Mouse (Mus musculus): ENCODE data around the gene Fkbp8.

Gene Fkbp8

GRCm38 (mm10) chr8:70527512-70528181, at the start of gene Fkbp8, which contains the start of gene Kxd1:
Gene Fkbp8 (plus strand): TSS chr8:70527724.
Gene Kxd1 (minus strand): TSS chr8:70527956.
- peak; percentile 90 for DNase-seq (ENCODE audit: low read depth)

GRCm38 (mm10) chr8:70481908-70482307, 45.6 kb upstream of the Fkbp8 start:
- DNase-seq (ENCODE audit: low read depth) = no peak

DNA sequence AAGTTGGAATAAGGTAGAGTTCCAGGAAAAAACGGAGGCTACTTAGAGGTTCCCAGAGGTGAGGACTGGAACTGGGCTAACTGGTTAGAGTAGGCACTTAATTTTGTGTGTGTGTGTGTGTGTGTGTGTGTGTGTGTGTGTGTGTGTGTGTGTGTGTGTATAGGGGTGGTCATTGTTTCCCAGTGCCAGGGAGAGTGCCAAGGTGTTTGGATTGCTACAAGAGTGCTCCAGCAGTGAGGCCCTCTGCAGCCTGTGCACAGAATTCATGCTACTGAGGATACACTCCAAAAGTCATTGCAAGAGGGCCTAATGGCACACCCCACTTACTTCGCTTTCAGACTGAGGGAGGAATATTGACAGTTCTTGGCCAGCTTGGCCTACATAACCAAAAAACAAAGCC, 44.6 kb upstream of the Fkbp8 start:
- no peak for DNase-seq (ENCODE audit: low read depth)

- no peak for DNase-seq (ENCODE audit: low read depth)
These were observed 41.3 kb upstream of the Fkbp8 start for GRCm38 (mm10) chr8:70486191-70486681.

DNA sequence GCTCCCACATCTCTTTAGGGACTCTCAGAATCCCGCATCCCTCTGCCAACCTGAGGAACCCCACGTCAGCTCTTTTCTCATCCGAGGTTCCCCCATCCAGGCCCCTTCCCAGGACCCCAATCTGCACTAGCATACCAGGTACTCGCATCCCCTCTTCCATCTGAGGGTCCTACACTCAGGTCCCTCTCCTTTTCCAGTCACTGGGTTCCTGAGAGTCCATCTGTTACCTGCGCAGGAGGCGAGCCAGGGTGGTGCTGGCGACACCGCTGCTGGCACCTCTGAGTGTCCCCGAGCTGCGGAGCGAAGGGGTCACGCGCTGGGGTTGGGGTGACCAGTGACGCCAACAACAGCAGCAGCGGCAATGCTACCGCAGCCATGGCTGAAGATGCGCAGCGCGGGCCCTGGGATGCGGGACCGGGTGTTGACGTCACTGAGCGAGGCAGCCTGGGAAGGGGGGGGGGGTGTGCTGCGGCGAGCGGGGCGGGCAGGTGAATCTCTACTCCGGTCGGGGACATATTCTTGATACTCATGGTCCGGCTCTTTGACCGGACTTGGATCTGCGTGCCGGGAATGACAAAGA, 40.5 kb upstream of the Fkbp8 start, which contains the start of gene Tmem59l:
Gene Tmem59l, minus strand, starts transcription at position 418 of the 580 bp plus-strand sequence.
- no peak for DNase-seq (ENCODE audit: low read depth)

DNA sequence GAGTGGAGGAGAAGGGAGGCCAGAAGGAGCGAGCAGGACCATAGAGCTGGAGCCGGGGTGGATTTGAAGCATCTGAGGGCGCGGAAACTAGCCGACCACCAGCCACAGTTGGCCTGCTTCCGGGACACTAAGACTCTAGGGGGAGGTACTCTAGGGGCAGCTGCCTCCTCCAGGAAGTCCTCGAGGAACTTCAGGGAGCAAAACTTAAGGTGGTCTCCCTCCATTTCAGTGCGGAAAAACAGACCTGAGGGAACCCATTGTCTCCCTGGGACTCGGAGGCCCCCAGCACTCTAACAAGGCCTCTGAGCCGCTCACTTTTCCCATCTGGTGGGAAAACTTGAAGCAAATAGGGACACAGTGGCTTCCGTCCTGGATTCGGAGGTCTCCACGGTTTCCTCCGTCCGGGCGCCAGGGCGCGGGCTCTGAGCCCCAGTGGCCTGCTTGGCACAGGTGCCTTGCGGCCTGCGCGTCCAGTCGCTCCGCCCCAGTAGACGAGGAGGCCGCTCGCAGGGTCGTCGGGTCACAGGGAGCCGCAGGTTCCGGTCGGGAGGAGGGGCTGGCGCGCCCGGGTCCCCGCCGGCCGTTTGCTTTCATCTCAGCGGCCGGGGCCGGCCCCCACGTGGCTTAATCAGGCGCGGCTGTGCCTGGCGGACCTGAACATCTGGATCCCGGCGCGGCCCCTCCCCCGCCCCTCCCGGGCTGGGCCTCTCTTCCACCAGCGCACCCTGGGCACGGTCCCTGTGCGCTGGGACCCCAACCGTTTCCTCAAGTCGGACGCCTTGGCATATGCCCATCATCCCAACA, 39.3 kb upstream of the Fkbp8 start:
- DNase-seq (ENCODE audit: low read depth) = no peak

- DNase-seq (ENCODE audit: low read depth) = no peak
These were observed 38.5 kb upstream of the Fkbp8 start for GRCm38 (mm10) chr8:70488931-70489470.

DNA sequence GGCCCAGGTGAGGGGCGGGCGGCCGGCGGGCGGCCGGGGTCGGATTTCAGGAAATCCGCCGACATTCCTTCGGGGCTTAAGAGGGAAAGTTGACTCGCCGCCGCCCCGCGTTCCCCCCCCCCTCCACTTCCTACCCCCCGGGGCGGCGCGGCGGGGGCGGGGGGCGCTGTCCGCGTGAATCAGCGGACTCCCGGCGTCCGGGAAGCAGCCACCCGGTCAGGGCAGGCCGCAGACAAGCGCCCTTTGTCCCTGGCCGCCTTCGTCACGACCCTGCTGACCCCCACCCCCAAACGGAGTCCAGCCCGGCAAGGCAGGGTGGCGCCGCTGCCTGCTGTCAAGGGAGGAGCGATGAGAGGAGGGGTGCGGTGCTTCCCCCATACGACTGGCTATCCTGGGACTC, 37.9 kb upstream of the Fkbp8 start:
- no peak for DNase-seq (ENCODE audit: low read depth)

- no peak for DNase-seq (ENCODE audit: low read depth)
These were observed 37.3 kb upstream of the Fkbp8 start for GRCm38 (mm10) chr8:70490061-70490879.

DNA sequence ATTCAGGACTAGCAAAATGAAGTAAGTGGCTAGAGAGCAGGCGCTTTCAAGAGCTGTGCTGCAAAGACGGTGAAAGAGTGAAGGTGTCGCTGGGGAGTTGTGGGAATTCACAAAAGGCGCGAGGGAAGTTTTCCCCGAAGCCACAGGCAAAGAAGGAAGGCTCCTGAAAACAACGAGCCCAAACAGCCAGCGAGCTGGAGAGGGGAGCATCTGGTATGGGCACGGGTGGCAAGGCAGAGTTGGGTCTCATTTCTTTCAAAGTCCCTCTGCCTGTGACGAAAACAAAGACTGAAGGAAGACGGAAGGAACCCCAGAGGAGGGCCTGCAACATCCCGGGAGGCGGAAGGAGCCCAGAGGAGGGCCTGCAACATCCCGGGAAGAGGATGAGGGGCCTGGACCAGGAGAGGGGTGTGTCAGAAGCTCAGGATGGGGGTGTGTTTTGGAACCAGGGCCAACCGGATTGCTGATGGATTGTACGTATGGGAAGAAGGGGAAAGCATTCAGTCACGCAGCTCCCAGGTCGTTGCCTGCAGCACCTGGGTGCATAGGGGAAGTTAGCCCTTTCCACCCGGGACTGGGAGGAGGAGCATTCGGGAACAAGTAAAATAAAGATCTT, 36.5 kb upstream of the Fkbp8 start:
- no peak for DNase-seq (ENCODE audit: low read depth)

DNA sequence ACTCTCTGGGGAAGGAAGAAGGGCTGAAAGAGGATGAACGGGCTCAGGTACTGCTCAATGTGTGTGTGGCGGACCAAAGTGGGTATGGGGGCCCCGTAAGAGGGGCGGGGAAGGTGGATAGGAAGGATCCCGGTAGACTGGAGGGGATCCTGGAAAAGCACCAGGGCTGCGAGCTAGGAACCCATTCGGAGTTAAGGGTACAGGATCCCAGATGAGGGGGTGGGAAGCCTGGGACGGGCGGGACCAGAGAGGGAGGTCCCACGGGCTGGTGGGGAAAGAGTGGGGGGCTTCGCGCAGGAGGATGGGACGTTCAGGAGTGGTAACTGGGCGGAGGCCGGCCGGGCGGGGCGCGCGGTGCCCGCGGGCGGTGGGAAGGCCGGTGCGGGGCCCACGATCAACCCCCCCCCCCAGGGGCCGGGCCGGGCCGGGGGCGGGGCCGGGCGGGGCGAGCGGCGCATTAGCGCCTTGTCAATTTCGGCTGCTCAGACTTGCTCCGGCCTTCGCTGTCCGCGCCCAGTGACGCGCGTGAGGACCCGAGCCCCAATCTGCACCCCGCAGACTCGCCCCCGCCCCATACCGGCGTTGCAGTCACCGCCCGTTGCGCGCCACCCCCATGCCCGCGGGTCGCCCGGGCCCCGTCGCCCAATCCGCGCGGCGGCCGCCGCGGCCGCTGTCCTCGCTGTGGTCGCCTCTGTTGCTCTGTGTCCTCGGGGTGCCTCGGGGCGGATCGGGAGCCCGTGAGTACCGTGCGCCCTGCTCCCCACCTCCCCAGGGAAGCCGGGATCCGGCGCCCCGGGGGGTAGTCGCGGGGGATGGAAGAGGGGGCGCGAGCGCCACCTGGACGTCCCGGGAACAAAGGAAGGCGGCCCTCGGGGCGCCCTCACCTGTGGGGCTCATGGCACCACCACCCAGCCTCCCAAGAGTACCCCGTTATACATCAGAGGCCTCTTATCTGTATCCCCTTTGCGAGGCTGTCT, 34.6 kb upstream of the Fkbp8 start, which contains the start of gene Crlf1:
Gene Crlf1, plus strand, starts transcription at position 495 of the 977 bp plus-strand sequence.
- DNase-seq (ENCODE audit: low read depth) = no peak

GRCm38 (mm10) chr8:70493692-70494415, 33.7 kb upstream of the Fkbp8 start:
- DNase-seq (ENCODE audit: low read depth) = no peak

GRCm38 (mm10) chr8:70494416-70494945, 33.0 kb upstream of the Fkbp8 start:
- no peak for DNase-seq (ENCODE audit: low read depth)

- DNase-seq (ENCODE audit: low read depth) = no peak
These were observed 32.3 kb upstream of the Fkbp8 start for GRCm38 (mm10) chr8:70495001-70495770.

DNA sequence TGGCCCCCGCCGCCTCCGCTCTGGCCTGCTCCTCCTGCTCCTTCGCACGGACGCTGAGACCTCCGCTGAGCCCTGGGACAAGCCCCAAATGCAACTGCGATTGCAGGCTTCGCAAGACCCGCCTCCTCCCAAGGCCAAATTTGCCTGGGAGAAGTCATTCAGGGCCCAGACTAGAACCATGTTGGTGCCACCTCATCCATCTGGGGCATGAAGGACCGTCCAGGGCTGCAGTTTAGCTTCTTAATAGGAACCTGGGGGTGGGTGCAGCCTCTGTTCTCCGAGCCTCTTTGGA, 31.8 kb upstream of the Fkbp8 start:
- DNase-seq (ENCODE audit: low read depth) = no peak

DNA sequence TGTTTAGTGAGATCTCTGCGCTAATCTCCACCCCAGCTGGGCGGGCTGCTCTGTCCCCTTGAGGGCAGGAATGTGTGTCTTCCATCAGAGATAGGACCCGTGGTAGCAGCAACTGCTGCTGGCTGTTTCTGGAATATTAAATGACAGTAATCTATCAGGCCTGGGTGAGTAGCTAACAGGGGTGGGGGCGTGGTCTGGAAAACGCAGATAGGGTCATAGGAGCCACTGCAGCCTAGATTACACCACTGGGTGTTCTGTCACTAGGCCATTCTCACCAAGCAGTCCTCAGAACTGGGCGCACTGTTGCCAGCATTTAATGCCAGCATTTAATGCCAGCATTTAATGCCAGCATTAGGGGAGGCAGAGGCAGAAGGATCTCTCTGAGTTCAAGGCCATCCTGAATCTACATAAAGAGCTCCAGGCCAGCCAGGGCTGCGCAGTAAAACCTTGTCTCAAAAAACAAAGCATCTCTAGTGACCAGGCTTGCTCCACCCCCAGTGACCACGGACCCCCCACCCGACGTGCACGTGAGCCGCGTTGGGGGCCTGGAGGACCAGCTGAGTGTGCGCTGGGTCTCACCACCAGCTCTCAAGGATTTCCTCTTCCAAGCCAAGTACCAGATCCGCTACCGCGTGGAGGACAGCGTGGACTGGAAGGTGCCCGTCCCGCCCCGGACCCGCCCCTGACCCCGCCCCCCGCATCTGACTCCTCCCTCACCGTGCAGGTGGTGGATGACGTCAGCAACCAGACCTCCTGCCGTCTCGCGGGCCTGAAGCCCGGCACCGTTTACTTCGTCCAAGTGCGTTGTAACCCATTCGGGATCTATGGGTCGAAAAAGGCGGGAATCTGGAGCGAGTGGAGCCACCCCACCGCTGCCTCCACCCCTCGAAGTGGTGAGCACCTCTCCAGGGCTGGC, 26.9 kb upstream of the Fkbp8 start:
- no peak for DNase-seq (ENCODE audit: low read depth)

- DNase-seq (ENCODE audit: low read depth) = no peak
These were observed 25.5 kb upstream of the Fkbp8 start for GRCm38 (mm10) chr8:70501820-70502529.
